9 mouse cellular contexts compared by ENCODE assay signal in genomic region chr14:73106234-73106711, GRCm38 (mm10). TPM values are rescaled to one million over a fixed set of nuclear protein-coding genes. Genes with fewer than 3 reads are reported as not detected.
DNase-seq lines count a peak whose midpoint lies in the region; ATAC-seq and TF ChIP-seq lines count a peak whose summit lies in the region.
"Had no signal": no experiment of that assay in that cellular context is flagged by ENCODE, and none has a peak within 500 bp of the region (broad histone marks: within the 10 kb centered on the region; RNA-seq: fewer than 3 reads in every experiment).

No protein-coding gene starts in this region.

- peak overlapping the region; percentile 58 for H3K4me2 ChIP-seq in CH12.LX (ENCODE audit: insufficient read depth, low read depth, poor library complexity, severe bottlenecking)
- no peak overlapping the region for H3K4me2 ChIP-seq in midbrain, embryonic 13.5 days (replicated peaks)

- in situ Hi-C loops in CH12.LX (cut with MboI; ENCODE audit: low pct_ligation_motif_present, low pct_unique_long_range_greater_than_20kb, low sequenced_read_pairs) = loop anchor here (5.0 to 25.0 kb wide), 3 partner anchors 201 to 731 kb away; no protein-coding TSS in a partner anchor

- H3K79me2 ChIP-seq in CH12.LX (replicated peaks; ENCODE audit: control insufficient read depth, extremely low read depth, insufficient read depth, poor library complexity, severe bottlenecking) = no peaks in the 10 kb centered on the region

- H3K9ac ChIP-seq in CH12.LX (ENCODE audit: insufficient read depth, low read depth) = peak overlapping the region; percentile 22; the same call in 1 of the 2 replicates
- no peak overlapping the region for H3K9ac ChIP-seq in midbrain, embryonic 13.5 days (replicated peaks)

- no peak for TF ChIP-seq POLR2A in CH12.LX (IDR thresholded peaks at IDR 0.05; ENCODE audit: low read depth, low read length)

- no peak for TF ChIP-seq EP300 in CH12.LX (IDR thresholded peaks at IDR 0.05; ENCODE audit: low read length)

- H3K27ac ChIP-seq in gastrocnemius, adult 2 months = no peak overlapping the region
- no peak overlapping the region for H3K27ac ChIP-seq in CH12.LX (ENCODE audit: insufficient read depth, low read depth)
- H3K27ac ChIP-seq in midbrain, embryonic 13.5 days = no peak overlapping the region

- dilution Hi-C loops in CH12.LX (cut with MboI; ENCODE audit: extremely low pct_ligation_motif_present, extremely low pct_unique_long_range_greater_than_20kb, low sequenced_read_pairs) = no loop called here

- H3K27me3 ChIP-seq in CH12.LX (replicated peaks) = no peaks in the 10 kb centered on the region
- H3K27me3 ChIP-seq in midbrain, embryonic 13.5 days = no peaks in the 10 kb centered on the region

- H3K4me3 ChIP-seq in gastrocnemius, adult 2 months = peak overlapping the region; percentile 53
- peak overlapping the region in 1 of 3 experiments; percentile 17 for H3K4me3 ChIP-seq in CH12.LX (replicated peaks in 1 of 3; ENCODE audit: low read depth in 2 of 3, low read length in 2 of 3, poor library complexity in 1 of 3)
- no peak overlapping the region for H3K4me3 ChIP-seq in midbrain, embryonic 13.5 days (replicated peaks)

- peak; percentile 90 for TF ChIP-seq RAD21 in CH12.LX (IDR thresholded peaks at IDR 0.05; ENCODE audit: low read depth, low read length)

- peak; percentile 70 for TF ChIP-seq CTCF in gastrocnemius, adult 2 months (IDR thresholded peaks at IDR 0.05)
- peak; percentile 29 to 82; a peak in 3 of 4 replicates for TF ChIP-seq CTCF in CH12.LX (conservative IDR thresholded peaks at IDR 0.05 in 1 of 2, IDR thresholded peaks at IDR 0.05 in 1 of 2; ENCODE audit: low read depth in 2 of 2, low read length in 2 of 2)

- no peaks in the 10 kb centered on the region for H3K9me3 ChIP-seq in CH12.LX (replicated peaks; ENCODE audit: low read length)
- H3K9me3 ChIP-seq in midbrain, embryonic 13.5 days = no peaks in the 10 kb centered on the region

- WGBS in midbrain, embryonic 13.5 days = 23% methylated on average over 8 of the region's 8 CpGs

- DNase-seq in gastrocnemius, adult 2 months = no peak
- no peak for DNase-seq in gastrocnemius, postnatal 36 days
- DNase-seq in CH12.LX (ENCODE audit: extremely low read depth) = peak; percentile 61
- DNase-seq in cerebellum, postnatal 14 days = peak; percentile 73 to 76
- DNase-seq in heart, postnatal 4 days = peak; percentile 69
- peak; percentile 56 to 70 for DNase-seq in left cerebral cortex, postnatal 14 days (ENCODE audit: low spot score in 2 of 2)
- peak; percentile 80 for DNase-seq in thymus, postnatal 0 days (ENCODE audit: low spot score)

- no peaks in the 10 kb centered on the region for H3K36me3 ChIP-seq in CH12.LX (replicated peaks in 1 of 2; ENCODE audit: control insufficient read depth in 1 of 2, insufficient read depth in 1 of 2, low read length in 1 of 2)
- no peaks in the 10 kb centered on the region for H3K36me3 ChIP-seq in midbrain, embryonic 13.5 days

- intact Hi-C loops in gastrocnemius, adult 2 months (cut with DNase I) = loop anchor here (1.0 to 5.0 kb wide), 3 partner anchors 36 to 371 kb away; no protein-coding TSS in a partner anchor
- intact Hi-C loops in gastrocnemius, postnatal 36 days (cut with DNase I) = loop anchor here (5.0 kb wide), 1 partner anchor 371 kb away; no protein-coding TSS in a partner anchor
- intact Hi-C loops in left cerebral cortex, postnatal 14 days (cut with DNase I) = loop anchor here (2.0 to 10.0 kb wide), 3 partner anchors 197 to 399 kb away; no protein-coding TSS in a partner anchor

- H3K4me1 ChIP-seq in CH12.LX (ENCODE audit: control insufficient read depth in 1 of 2, insufficient read depth in 2 of 2) = peaks cover 16 to 37% of the 10 kb centered on the region in 2 experiments
- peaks cover 9% of the 10 kb centered on the region; the same call in 1 of the 2 replicates for H3K4me1 ChIP-seq in midbrain, embryonic 13.5 days (replicated peaks)

- ATAC-seq in midbrain, embryonic 13.5 days = peak; percentile 75; the same call in 1 of the 2 replicates

TF ChIP-seq in CH12.LX, 34 proteins besides CTCF, POLR2A, EP300 and RAD21:
- peak; percentile 88 for TF ChIP-seq SMC3 (IDR thresholded peaks at IDR 0.05; ENCODE audit: low read depth, low read length)
- no peak; the same call in 1 of the 2 replicates for TF ChIP-seq ZKSCAN1 (IDR thresholded peaks at IDR 0.05; ENCODE audit: borderline replicate concordance, low read depth, low read length)
- TF ChIP-seq JUN (IDR thresholded peaks at IDR 0.05; ENCODE audit: insufficient read depth, low read depth, low read length) = no peak
- TF ChIP-seq BHLHE40 (IDR thresholded peaks at IDR 0.05; ENCODE audit: low read depth, low read length) = 0 out of 2 replicates have a peak, but pooled peaks have one; percentile 7
- peak; percentile 86 for TF ChIP-seq ZC3H11A (IDR thresholded peaks at IDR 0.05; ENCODE audit: low read depth, low read length)
- no peak for TF ChIP-seq TCF12 (IDR thresholded peaks at IDR 0.05; ENCODE audit: low read depth, low read length)
- no peak for TF ChIP-seq CHD2 (IDR thresholded peaks at IDR 0.05; ENCODE audit: low read length)
- TF ChIP-seq NRF1 (IDR thresholded peaks at IDR 0.05; ENCODE audit: low read depth, low read length) = no peak
- peak; percentile 5; the same call in 1 of the 2 replicates for TF ChIP-seq IRF4 (IDR thresholded peaks at IDR 0.05; ENCODE audit: low read depth, low read length)
- TF ChIP-seq ETS1 (conservative IDR thresholded peaks at IDR 0.05; ENCODE audit: low read depth, low read length) = no peak
- TF ChIP-seq MYC (IDR thresholded peaks at IDR 0.05; ENCODE audit: low read depth, low read length) = 0 out of 2 replicates have a peak, but pooled peaks have one; percentile 45
- TF ChIP-seq TBP (conservative IDR thresholded peaks at IDR 0.05; ENCODE audit: low read depth, low read length) = no peak
- peak; percentile 100 for TF ChIP-seq ZNF384 (IDR thresholded peaks at IDR 0.05; ENCODE audit: low read depth, low read length)
- TF ChIP-seq MAFK (IDR thresholded peaks at IDR 0.05; ENCODE audit: insufficient replicate concordance, low read length) = no peak
- TF ChIP-seq USF2 (conservative IDR thresholded peaks at IDR 0.05; ENCODE audit: low read depth, low read length) = no peak
- peak; percentile 43; the same call in 1 of the 2 replicates for TF ChIP-seq SIN3A (IDR thresholded peaks at IDR 0.05; ENCODE audit: low read length)
- TF ChIP-seq MEF2A (IDR thresholded peaks at IDR 0.05; ENCODE audit: borderline replicate concordance, low read depth, low read length) = 0 out of 2 replicates have a peak, but pooled peaks have one; percentile 29
- TF ChIP-seq JUND (conservative IDR thresholded peaks at IDR 0.05; ENCODE audit: low read depth, low read length) = no peak
- TF ChIP-seq MXI1 (IDR thresholded peaks at IDR 0.05; ENCODE audit: low read depth, low read length) = peak; percentile 15; the same call in 1 of the 2 replicates
- no peak for TF ChIP-seq KAT2A (IDR thresholded peaks at IDR 0.05; ENCODE audit: insufficient replicate concordance, low read length)

RNA-seq across cellular contexts. Expression of gene Rcbtb2, which starts 16.6 kb away (rescaled TPM):
- total RNA-seq in gastrocnemius, adult 2 months (2021) = 10 to 100 TPM; 14.4 to 18.5 TPM
- total RNA-seq in gastrocnemius, postnatal 36 days (2021) = 10 to 100 TPM; 16.1 to 19.4 TPM
- total RNA-seq in CH12.LX (2012; rRNA removed) (36.9 and 40.2 TPM in 2 replicates), CH12.LX (2014; rRNA removed) (47.6 and 49.0 TPM in 2 replicates)
- polyA plus RNA-seq in CH12.LX (2012; ENCODE audit: insufficient read length, low read depth) = 31.7 and 34.1 TPM in 2 replicates
- total RNA-seq in heart, postnatal 4 days (2021) = 10 to 100 TPM; 40.6 to 44.4 TPM
- 10 to 100 TPM; 20.5 to 22.8 TPM for total RNA-seq in left cerebral cortex, postnatal 14 days (2021)
- 103 and 104 TPM in 2 replicates for polyA plus RNA-seq in midbrain, embryonic 13.5 days (2015; fragmentation: Nextera tagmentation; extraction: Ambion mirVana)
- polyA plus RNA-seq in thymus, postnatal 0 days (2015; fragmentation: Nextera tagmentation; extraction: Ambion mirVana) = 281 and 293 TPM in 2 replicates

RNA-seq across cellular contexts. Expression of gene Cysltr2, which starts 57.4 kb away (rescaled TPM):
- not detected for total RNA-seq in gastrocnemius, adult 2 months (2021)
- not detected for total RNA-seq in gastrocnemius, postnatal 36 days (2021)
- total RNA-seq in CH12.LX (2012; rRNA removed) (1.4 and 2.0 TPM in 2 replicates), CH12.LX (2014; rRNA removed) (0.47 TPM in 1 of 2 replicates, not detected in the other)
- 0.61 and 0.89 TPM in 2 replicates for polyA plus RNA-seq in CH12.LX (2012; ENCODE audit: insufficient read length, low read depth)
- total RNA-seq in heart, postnatal 4 days (2021) = not detected
- 1 to 10 TPM; 1.8 to 2.6 TPM for total RNA-seq in left cerebral cortex, postnatal 14 days (2021)
- polyA plus RNA-seq in midbrain, embryonic 13.5 days (2015; fragmentation: Nextera tagmentation; extraction: Ambion mirVana) = not detected in 2 replicates
- 13.4 and 16.4 TPM in 2 replicates for polyA plus RNA-seq in thymus, postnatal 0 days (2015; fragmentation: Nextera tagmentation; extraction: Ambion mirVana)
- polyA plus RNA-seq: heart, embryonic 14.5 days had no signal

Comparison
In these comparisons a context has a peak if more than half of its experiments do, and no peak if none do; other contexts are left out.
1. DNase-seq: peak in CH12.LX (single experiment), cerebellum, postnatal 14 days (2 of 2), heart, postnatal 4 days (single experiment), left cerebral cortex, postnatal 14 days (2 of 2) and thymus, postnatal 0 days (single experiment); none in gastrocnemius, adult 2 months (single experiment) and gastrocnemius, postnatal 36 days (0 of 2).